ENCODE assay signal across 8 mouse cellular contexts in genomic region chr17:64716318-64716717, GRCm38 (mm10).
A peak's percentile ranks its signal among the peaks of the same experiment; 100 is the strongest.
DNase-seq lines count a peak whose midpoint lies in the region; ATAC-seq and TF ChIP-seq lines count a peak whose summit lies in the region.

No protein-coding gene starts in this region.

- H3K9me3 ChIP-seq in midbrain, postnatal 0 days (ENCODE audit: low read length), result no peaks in the 10 kb centered on the region
- H3K9me3 ChIP-seq in midbrain, embryonic 13.5 days, result no peaks in the 10 kb centered on the region
- no peaks in the 10 kb centered on the region for H3K9me3 ChIP-seq in intestine, postnatal 0 days (ENCODE audit: control insufficient read depth)

- WGBS in midbrain, postnatal 0 days, result 64% methylated on average over 4 of the region's 4 CpGs
- WGBS in midbrain, embryonic 13.5 days, result 85% methylated on average over 4 of the region's 4 CpGs
- 79% methylated on average over 4 of the region's 4 CpGs for WGBS in intestine, postnatal 0 days

- peak; percentile 53 for DNase-seq in adrenal gland, postnatal 10 days
- no peak for DNase-seq in adrenal gland, adult 8-10 months
- peak; percentile 89 for DNase-seq in midbrain, postnatal 0 days (ENCODE audit: low spot score)
- DNase-seq in gastrocnemius, adult 2 months, result peak; percentile 88
- peak; percentile 26 for DNase-seq in kidney, postnatal 10 days
- no peak for DNase-seq in left cerebral cortex, adult 2 months (ENCODE audit: extremely low spot score in 1 of 2, low spot score in 2 of 2)

- intact Hi-C loops in gastrocnemius, adult 2 months (cut with DNase I), result loop anchor here (5.0 kb wide), 2 partner anchors 34 to 114 kb away; partner anchors contain the start of gene Man2a1
- intact Hi-C loops in left cerebral cortex, adult 2 months (cut with DNase I), result no loop called here

- no peaks in the 10 kb centered on the region for H3K4me1 ChIP-seq in midbrain, postnatal 0 days (ENCODE audit: insufficient read depth, low read length)
- H3K4me1 ChIP-seq in midbrain, embryonic 13.5 days (replicated peaks), result no peaks in the 10 kb centered on the region
- no peaks in the 10 kb centered on the region for H3K4me1 ChIP-seq in intestine, postnatal 0 days (replicated peaks; ENCODE audit: control insufficient read depth, insufficient read depth, low read length)

- TF ChIP-seq CTCF in midbrain, postnatal 0 days (IDR thresholded peaks at IDR 0.05), result no peak
- TF ChIP-seq CTCF in gastrocnemius, adult 2 months (IDR thresholded peaks at IDR 0.05), result no peak
- no peak for TF ChIP-seq CTCF in intestine, postnatal 0 days (IDR thresholded peaks at IDR 0.05; ENCODE audit: low read depth)
- TF ChIP-seq CTCF in left cerebral cortex, adult 2 months (IDR thresholded peaks at IDR 0.05), result no peak

- no peak overlapping the region for H3K4me2 ChIP-seq in midbrain, postnatal 0 days (ENCODE audit: low read depth, low read length, poor library complexity, severe bottlenecking)
- H3K4me2 ChIP-seq in midbrain, embryonic 13.5 days (replicated peaks), result no peak overlapping the region
- H3K4me2 ChIP-seq in intestine, postnatal 0 days (replicated peaks; ENCODE audit: low read depth), result no peak overlapping the region

- no peaks in the 10 kb centered on the region for H3K27me3 ChIP-seq in midbrain, postnatal 0 days (ENCODE audit: insufficient read depth, low read length)
- no peaks in the 10 kb centered on the region for H3K27me3 ChIP-seq in midbrain, embryonic 13.5 days
- no peaks in the 10 kb centered on the region for H3K27me3 ChIP-seq in intestine, postnatal 0 days (replicated peaks; ENCODE audit: control insufficient read depth, insufficient read depth, low read length)

- ATAC-seq in midbrain, postnatal 0 days (ENCODE audit: low FRiP score), result no peak; the same call in 1 of the 2 replicates
- no peak for ATAC-seq in midbrain, embryonic 13.5 days
- ATAC-seq in intestine, postnatal 0 days, result no peak

- peak overlapping the region; percentile 1; the same call in 1 of the 2 replicates for H3K27ac ChIP-seq in midbrain, postnatal 0 days (ENCODE audit: low read depth, low read length)
- H3K27ac ChIP-seq in midbrain, embryonic 13.5 days, result no peak overlapping the region
- peak overlapping the region; percentile 85 for H3K27ac ChIP-seq in gastrocnemius, adult 2 months
- H3K27ac ChIP-seq in intestine, postnatal 0 days (ENCODE audit: low read depth, low read length), result no peak overlapping the region
- no peak overlapping the region for H3K27ac ChIP-seq in left cerebral cortex, adult 2 months

- H3K4me3 ChIP-seq in midbrain, postnatal 0 days (ENCODE audit: low read depth, low read length), result no peak overlapping the region
- no peak overlapping the region for H3K4me3 ChIP-seq in midbrain, embryonic 13.5 days (replicated peaks)
- peak overlapping the region; percentile 45 for H3K4me3 ChIP-seq in gastrocnemius, adult 2 months
- no peak overlapping the region for H3K4me3 ChIP-seq in intestine, postnatal 0 days (ENCODE audit: low read depth, low read length)
- H3K4me3 ChIP-seq in left cerebral cortex, adult 2 months, result no peak overlapping the region

- H3K36me3 ChIP-seq in midbrain, postnatal 0 days (ENCODE audit: insufficient read depth, low read length), result 0 out of 2 replicates have a peak, but pooled peaks cover 3% of the 10 kb centered on the region
- H3K36me3 ChIP-seq in midbrain, embryonic 13.5 days, result peaks cover 17% of the 10 kb centered on the region; the same call in 1 of the 2 replicates
- H3K36me3 ChIP-seq in intestine, postnatal 0 days (ENCODE audit: control insufficient read depth, insufficient read depth), result peaks cover 28% of the 10 kb centered on the region

- H3K9ac ChIP-seq in midbrain, postnatal 0 days (replicated peaks; ENCODE audit: low read length, poor library complexity, severe bottlenecking), result no peak overlapping the region
- H3K9ac ChIP-seq in midbrain, embryonic 13.5 days (replicated peaks), result no peak overlapping the region
- H3K9ac ChIP-seq in intestine, postnatal 0 days (ENCODE audit: low read depth, low read length), result no peak overlapping the region

Comparison
In these comparisons a context has a peak if more than half of its experiments do, and no peak if none do; other contexts are left out.
1. DNase-seq: peak in adrenal gland, postnatal 10 days (single experiment), midbrain, postnatal 0 days (single experiment), gastrocnemius, adult 2 months (single experiment) and kidney, postnatal 10 days (single experiment); none in adrenal gland, adult 8-10 months (single experiment) and left cerebral cortex, adult 2 months (0 of 2).
2. H3K27ac ChIP-seq: peak in midbrain, postnatal 0 days (single experiment) and gastrocnemius, adult 2 months (single experiment); none in midbrain, embryonic 13.5 days (single experiment), intestine, postnatal 0 days (single experiment) and left cerebral cortex, adult 2 months (single experiment).